Mouse (Mus musculus) G1E-ER4 (cell line): Measurements from ENCODE around the gene Ror1. TPM values are rescaled to one million over a fixed set of nuclear protein-coding genes. Genes with fewer than 3 reads are reported as not detected.

Experiments
- GATA1 ChIP-seq: IDR thresholded peaks from one replicate; pipeline ENCODE4 v1.8.0; 2012; ENCODE audit warnings: low read length, inconsistent platforms
- polyA plus RNA-seq: library from polyadenylated mRNA; stranded (reverse); fragments of >175 nt; gene quantifications from 2 replicates; pipeline ENCODE4 v1.2.3, GENCODE M21; 2012

Ror1 gene
- polyA plus RNA-seq, 1 experiment: not detected

DNA sequence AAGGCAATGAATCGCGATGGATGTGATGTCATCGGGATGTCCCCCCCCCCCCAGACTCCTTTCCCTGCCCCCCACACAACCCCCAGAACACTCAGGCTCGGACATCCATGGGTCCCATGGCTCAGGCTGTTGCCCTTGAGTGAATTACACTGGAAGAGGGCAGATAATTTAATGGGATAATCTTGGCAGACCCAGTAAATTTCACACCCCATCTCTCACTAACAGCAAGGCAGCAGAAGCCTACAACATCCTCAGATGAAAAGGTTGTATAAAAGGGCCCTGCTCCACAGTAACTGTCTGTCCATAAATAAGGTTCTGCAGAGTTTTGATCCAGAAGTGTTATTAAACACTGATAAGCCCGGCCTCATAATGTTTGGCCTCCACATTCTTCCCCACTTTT lies 6.3 kb downstream of the Ror1 start:
- TF ChIP-seq GATA1: no peak

DNA sequence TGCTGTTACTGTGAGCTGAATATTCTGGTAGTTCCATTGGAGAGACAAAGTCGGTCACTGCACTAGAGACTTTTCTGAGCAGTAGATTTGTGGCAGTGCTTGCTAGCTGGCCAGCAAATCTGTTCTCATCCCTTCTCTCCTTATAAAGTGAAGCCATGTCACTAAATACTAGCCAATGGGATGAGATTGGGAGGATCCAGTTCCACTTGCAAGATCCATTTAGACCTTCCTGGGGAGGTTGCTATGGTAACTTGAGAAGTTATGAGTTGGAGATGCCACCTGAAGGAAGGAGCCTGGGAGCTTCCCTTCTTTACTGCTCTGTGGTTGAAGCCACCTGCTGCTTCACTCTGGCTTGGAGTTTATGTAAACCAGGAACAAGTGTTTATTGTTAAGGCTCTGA lies 8.7 kb downstream of the Ror1 start:
- no peak for TF ChIP-seq GATA1

DNA sequence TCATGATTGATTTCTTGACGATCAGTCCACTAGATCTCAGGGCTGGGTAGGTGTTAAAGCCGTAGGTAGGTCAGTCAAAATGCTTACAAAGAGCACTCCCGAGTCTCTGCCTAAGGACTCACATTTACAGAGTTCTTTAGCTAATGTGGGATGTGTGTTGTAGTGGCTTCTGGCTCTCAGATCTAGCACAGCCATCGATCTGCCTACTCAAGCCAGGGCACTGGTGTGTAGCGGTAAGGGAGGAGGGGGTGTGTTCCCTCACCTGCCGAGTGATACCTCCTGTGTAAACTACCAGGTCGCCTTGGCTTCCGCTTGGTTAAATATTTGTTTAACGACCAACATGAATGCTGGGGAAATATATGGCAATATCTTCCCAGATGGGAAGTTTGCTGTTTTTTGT lies 12.0 kb downstream of the Ror1 start:
- no peak for TF ChIP-seq GATA1

DNA sequence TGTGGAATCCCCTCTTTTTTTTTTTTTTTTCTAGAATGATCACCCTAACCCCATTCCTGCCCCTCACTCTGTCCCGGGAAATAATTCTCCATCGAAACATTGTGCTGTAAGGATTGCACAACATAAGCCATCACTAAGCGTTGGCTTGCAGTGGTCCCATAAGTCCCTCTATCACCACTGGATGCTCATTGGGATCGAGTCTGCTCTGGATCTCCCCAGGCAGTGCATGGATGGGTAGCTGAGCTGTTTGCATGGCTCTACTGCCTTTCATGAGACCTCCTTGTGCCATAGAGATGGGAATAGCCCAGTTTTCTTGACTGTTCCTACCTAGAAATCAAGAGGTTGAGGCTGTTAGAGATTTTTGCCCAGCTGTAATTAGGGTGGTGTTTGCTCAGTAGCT lies 13.0 kb downstream of the Ror1 start:
- TF ChIP-seq GATA1: no peak

DNA sequence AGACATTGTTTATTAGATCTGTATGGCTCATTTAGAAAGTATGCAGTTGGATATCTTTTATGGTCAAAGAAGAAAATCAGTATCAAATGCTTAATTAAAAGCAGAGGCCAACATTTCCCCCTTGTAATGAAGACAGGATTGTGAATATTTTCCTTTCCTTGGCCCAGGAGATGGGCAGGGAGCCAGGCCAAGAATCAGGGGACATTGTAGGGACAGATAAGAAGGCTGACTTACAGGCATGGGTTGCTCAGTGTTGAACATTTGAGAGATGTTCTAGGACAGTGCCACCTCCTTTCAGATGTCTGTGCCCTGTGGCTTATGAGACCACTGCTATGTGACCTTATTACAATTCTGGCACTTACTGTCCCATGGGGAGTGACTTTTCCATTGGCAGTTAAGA lies 18.6 kb downstream of the Ror1 start:
- TF ChIP-seq GATA1: no peak

DNA sequence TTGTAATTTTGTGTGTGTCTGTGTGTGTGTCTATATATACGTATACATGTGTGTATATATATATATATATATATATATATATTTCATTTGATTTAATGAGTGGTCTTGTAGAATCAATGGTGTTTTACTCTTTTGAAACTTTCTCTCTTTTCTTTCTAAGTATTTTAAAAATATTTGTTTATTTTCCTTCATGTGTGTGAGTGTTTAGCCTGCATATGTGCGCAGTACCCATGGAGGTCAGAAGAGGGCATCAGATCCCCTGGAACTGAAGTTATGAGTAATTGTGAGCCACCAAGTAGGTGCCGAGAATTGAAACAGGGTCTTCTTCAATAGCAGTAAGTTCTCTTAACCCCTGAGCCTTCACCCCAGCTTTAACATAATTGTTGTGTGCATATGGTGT lies 20.8 kb downstream of the Ror1 start:
- no peak for TF ChIP-seq GATA1

DNA sequence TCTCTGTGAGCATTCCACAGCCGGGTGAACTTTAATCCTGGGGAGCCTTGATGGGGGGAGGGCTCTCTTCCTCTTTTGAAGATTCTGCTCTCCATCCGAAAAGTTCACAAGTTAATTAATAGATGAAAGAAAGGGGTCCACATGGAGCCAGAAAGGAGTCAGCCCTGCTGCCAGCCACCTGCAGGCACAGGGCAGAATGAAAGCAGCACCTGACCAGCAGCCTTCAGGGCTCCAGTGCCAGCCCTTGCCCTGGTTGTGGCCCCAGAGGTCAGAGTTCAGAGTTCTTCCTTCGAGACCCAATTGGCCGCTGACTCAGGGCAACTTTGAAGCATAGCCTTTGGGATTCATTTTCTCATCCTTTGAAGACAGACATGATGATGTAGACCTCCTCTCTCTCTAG lies 23.1 kb downstream of the Ror1 start:
- no peak for TF ChIP-seq GATA1

DNA sequence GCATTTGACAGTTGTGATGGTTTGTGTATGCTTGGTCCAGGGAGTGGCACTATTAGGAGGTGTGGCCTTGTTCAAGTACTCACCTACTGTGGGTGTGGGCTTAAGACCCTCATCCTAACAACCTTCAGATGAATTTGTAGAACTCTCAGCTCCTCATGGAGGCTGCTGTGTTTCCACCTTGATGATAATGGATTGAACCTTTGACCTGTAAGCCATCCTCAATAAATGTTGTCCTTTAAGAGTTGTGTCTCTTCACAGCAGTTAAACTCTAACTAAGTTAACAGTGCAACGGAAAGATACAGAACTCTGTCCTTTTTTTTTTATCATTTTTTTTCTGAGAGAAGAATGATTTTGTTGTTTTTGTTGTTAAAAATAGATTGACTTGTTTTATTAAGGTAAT lies 23.8 kb downstream of the Ror1 start:
- TF ChIP-seq GATA1: no peak

DNA sequence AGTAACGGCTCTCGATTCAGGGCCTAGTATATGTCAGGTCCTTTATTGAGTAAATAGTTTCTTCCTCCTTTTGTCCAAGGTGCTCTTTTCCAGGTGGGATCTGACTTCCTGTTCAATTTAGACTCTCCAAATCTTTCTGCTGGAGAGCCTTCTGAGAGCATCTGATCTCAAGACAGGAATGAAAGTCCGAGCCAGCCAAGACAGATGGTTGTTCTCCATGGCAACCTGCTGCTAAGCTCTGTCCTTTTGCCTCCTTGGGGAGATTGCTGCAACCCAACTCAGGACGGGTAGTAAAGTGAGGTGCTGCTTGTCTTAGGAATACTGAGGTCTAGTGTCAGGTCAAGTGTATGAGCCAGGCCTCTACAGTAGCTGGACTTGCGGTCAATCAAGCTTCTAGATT lies 25.0 kb downstream of the Ror1 start:
- no peak for TF ChIP-seq GATA1

DNA sequence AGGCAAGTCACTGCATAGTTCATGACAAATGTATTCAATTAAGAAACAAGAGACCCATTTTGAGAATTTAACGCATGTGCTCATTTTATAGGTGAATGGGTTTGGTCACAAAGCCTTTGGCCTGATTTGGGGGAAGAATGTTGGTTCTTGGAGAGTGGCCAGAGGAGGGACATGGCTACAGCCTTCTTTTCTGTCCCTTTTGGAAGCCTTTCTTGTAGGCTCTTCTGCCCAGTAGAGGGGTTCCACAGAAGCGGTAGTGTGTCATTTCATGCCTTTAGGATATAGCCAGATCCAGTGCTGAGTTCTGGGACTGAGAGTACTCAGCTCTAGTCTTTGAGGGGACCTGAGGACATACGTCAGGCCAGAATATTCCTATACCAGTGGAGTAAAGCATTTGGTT lies 26.8 kb downstream of the Ror1 start:
- no peak for TF ChIP-seq GATA1

DNA sequence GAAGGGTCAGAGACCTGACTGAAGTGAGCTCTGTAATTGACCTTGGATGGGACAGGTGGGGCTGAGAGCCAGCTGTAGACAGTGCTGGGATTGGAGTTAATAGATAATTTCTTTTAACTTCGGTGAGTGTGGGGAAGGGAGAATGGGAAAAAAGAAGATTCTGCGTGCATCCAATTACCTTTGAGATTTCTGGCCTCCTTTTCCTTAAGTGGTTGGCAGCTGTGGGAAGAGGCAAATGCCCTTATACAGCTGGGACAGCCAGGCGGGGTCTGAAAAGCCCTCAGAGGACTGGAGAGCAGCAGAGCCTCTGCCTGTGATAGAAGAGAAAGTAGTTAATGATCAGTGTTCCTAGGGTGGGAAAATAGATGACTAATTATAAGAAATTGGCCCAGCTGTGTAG lies 27.9 kb downstream of the Ror1 start:
- TF ChIP-seq GATA1: no peak

DNA sequence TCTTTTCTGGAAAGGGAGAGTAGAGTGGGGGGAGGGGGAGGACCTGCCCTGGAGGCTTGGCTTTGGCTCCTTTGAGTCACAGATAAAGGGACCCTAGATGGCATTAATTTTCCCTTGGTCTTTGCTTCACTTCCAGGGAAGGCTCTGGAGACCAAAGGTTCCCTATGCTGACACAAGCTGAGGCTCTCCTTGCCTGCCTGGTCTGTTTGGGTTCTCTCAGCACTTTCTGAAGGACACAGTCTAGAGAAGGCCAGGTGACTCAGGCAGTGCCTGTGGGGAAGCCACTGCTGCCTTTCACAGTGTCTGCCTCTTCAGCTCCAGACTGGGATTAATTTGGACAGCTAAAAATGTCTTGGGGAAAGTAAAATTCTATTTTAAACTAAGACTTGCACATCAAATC lies 28.5 kb downstream of the Ror1 start:
- no peak for TF ChIP-seq GATA1

DNA sequence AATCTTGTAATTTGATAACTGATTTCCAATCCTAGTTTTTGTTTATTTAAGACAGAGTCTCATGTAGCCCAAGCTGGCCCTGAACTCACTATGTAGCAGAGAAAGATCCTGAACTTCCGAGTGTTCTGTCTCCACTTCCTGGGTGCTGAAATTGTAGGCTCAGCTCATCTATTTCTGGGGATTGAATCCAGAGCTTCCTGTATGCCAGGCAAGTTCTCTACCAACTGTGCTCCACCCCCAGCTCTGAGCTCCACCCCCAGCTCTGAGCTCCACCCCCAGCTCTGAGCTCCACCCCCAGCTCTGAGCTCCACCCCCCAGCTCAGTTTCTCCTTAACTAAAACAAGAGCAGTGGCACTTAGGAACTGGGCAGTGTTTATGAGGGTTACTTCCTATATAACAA lies 29.3 kb downstream of the Ror1 start:
- no peak for TF ChIP-seq GATA1

DNA sequence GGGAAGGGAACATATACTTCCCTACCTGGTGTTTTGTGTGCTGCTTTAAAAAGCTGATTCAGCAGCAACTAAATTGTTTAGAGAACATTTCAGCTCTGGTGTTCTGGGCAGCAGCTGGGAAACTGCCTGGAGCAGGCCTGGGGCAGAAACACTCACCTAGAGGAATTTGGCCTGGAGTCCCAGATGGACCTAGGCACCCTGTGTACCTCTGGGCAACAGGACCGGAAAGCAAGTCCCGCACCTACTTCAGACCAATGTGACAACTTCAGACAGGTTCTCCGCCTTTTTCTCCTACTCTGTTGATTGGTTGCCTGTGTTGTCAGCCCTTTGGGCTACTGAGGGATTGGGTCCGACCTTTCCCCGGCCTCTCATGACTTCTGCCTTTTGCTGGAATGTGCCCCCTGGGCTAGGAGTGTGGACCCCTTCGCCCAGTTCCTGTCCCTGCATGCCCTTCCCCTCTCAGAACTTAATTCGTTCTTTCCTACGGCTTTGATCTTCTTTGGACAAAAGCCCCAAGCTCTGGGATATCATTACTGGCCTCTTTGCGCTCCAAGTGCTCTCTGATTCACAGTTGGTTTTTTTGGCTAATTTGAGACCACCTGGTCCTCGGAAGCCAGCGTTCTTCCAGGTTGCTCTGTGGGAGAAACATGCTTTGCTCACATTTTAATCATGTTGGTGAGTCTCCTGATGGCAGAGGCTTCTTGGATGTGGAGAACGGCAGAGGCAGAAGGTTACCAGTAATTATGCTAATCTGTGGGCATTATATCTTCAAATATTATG lies 31.1 kb downstream of the Ror1 start:
- no peak for TF ChIP-seq GATA1

DNA sequence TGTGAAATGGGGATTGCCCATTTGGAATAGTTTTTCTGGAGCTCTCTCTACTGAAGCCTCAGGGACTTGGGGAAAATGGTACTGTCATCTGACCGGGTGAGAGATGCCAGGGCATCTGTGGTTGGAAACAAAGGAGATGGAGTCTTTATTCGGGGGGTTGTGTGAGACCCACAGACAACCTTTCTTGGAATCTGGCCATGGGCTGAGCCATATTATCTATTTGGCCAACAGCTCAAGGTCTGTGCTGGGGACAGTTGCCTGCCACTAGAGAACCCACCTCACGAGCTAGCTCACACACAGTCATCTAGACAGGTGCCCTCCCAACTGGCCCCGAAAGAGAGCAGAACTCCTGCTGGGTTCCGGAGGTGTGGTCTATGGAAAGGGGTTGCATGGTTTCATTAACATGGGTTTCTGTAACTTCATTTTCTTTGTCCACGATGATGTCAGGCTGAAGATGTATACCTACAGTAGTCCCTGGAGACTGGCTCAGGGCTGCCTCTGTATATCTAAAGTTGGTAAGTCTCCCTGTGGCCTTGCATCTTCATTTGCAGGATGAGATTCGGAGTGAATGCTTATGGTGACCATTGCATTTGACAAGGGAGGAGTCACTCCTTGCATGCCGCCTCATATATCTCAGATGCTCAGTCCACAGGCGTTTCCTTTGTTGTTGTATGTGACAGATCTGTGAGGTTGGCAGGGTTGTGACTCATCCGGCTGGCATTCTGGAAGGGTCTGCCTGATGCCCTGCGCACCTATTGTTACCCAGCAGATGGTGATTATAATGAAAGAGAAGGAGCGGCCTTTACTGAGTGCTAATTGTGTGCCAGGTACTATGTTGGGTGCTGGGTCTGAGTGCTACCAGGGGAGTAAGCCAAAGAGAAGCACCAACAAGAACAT lies 32.7 kb downstream of the Ror1 start:
- no peak for TF ChIP-seq GATA1

DNA sequence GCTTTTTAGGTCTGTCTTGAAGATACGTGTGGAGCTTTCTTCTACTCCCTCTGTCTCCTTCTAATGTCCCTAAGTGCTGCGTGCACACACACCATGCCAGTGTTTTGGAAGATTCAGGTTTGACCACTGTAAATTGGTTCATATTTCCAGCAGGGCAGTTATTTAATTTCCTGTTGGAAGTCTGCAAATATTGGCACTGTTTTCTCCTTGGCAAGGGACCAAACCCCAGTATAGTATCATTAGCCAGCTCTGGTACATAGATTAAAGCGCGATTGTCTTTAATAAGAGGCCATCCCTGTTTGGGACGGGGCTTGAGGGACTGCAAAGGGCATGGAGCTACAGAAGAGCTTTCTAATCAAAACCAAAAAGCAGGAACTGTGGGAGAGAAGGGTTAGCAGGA lies 33.6 kb downstream of the Ror1 start:
- TF ChIP-seq GATA1: no peak
